Mouse (Mus musculus): ENCODE results near the gene Orm1.

DNA sequence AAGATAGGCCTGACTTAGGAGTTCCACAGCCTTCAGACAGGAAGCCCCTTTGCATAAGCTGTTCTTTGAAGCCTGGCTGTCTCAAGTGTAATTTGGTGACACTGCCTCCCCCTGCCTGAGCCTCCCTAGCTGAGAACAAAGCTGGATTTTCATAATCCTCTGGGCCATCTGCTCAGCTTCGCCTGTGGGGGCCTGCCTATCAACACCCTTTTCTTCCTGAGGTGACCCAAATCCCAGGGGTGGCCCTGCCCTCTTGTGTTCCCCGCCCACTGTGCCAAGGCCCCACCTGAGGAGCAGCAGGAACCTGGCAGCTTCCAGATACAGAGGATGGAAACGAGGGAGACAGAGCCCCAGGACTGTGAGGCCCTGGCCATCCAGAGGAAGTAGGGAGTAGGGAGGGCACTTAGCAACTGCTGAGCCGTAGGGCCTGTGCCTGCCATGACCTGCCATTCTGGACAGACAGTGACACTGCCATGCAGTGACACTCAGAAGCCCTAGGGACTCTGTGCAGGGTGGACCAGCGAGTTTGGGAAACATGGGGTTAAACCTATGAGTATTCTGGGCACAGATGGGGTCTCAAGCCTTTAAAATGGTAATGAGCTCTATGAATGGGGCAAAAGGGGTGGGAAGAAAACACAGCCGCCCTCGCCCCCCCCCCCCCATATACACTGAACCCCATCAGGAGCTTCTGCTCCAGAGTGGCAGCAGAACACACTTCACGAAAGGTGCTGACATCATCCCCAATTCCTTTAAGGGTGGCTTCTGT is 44.9 kb downstream of the Orm1 start:
- TF ChIP-seq EP300 (IDR thresholded peaks at IDR 0.05; ENCODE audit: low read depth in 1 of 2, low read length in 2 of 2) (no peak), MAFK (IDR thresholded peaks at IDR 0.05; ENCODE audit: borderline replicate concordance, low read depth, low read length) (no peak), JUND (IDR thresholded peaks at IDR 0.05; ENCODE audit: low read depth, low read length) (no peak), POLR2A (IDR thresholded peaks at IDR 0.05; ENCODE audit: control insufficient read depth in 1 of 2, insufficient read depth in 1 of 2, low read depth in 1 of 2, low read length in 2 of 2, poor library complexity in 1 of 2) (no peak), CTCF (IDR thresholded peaks at IDR 0.05 in 2 of 3, conservative IDR thresholded peaks at IDR 0.05 in 1 of 3; ENCODE audit: control insufficient read depth in 1 of 3, insufficient read depth in 1 of 3, low read depth in 2 of 3, low read length in 3 of 3, poor library complexity in 1 of 3, severe bottlenecking in 1 of 3) (no peak), CHD2 (IDR thresholded peaks at IDR 0.05; ENCODE audit: low read length) (no peak), RAD21 (IDR thresholded peaks at IDR 0.05; ENCODE audit: low read depth, low read length) (no peak), ELF1 (IDR thresholded peaks at IDR 0.05; ENCODE audit: low read depth, low read length) (no peak), TCF12 (IDR thresholded peaks at IDR 0.05; ENCODE audit: low read depth, low read length) (no peak), SIN3A (IDR thresholded peaks at IDR 0.05; ENCODE audit: low read length) (no peak), KAT2A (conservative IDR thresholded peaks at IDR 0.05; ENCODE audit: low read depth, low read length) (no peak), RCOR1 (IDR thresholded peaks at IDR 0.05; ENCODE audit: low read depth, low read length) (no peak)
